Mouse (Mus musculus) embryonic facial prominence, embryonic 13.5 days (tissue): ENCODE measurements around the gene Fgfr2. TPM values are rescaled to one million over a fixed set of nuclear protein-coding genes. Genes with fewer than 3 reads are reported as not detected.

Source experiments
- ATAC-seq: fragments of 200-750 bp; cut with Nextera tagmentation; 2 replicates; pipeline ENCODE4 v1.8.0; 2017; ENCODE audit warnings: low read depth; ENCODE audit not compliant: insufficient number of reproducible peaks, insufficient read depth, low FRiP score, low TSS enrichment
- H3K27ac ChIP-seq: fragments of 300-500 bp; sonication (generic); 2 replicates; pipeline ENCODE4 v1.5.1; 2015; ENCODE audit warnings: moderate library complexity, mild to moderate bottlenecking, inconsistent platforms
- H3K27me3 ChIP-seq: fragments of 300-500 bp; sonication (generic); 2 replicates; pipeline ENCODE4 v1.6.1; 2015; ENCODE audit warnings: mild to moderate bottlenecking, inconsistent platforms
- H3K36me3 ChIP-seq: fragments of 300-500 bp; sonication (generic); 2 replicates; pipeline ENCODE4 v1.6.1; 2015; ENCODE audit warnings: mild to moderate bottlenecking, inconsistent platforms
- H3K4me1 ChIP-seq: fragments of 300-500 bp; sonication (generic); 2 replicates; pipeline ENCODE4 v1.6.1; 2015; ENCODE audit warnings: inconsistent platforms
- H3K4me2 ChIP-seq: fragments of 300-500 bp; sonication (generic); 2 replicates; pipeline ENCODE4 v1.6.1; 2015; ENCODE audit warnings: moderate library complexity, mild to moderate bottlenecking, inconsistent platforms
- H3K4me3 ChIP-seq: fragments of 300-500 bp; sonication (generic); 2 replicates; pipeline ENCODE4 v1.5.1; 2015; ENCODE audit warnings: mild to moderate bottlenecking, inconsistent platforms
- H3K9ac ChIP-seq: fragments of 300-500 bp; sonication (generic); 2 replicates; pipeline ENCODE4 v1.6.1; 2015; ENCODE audit warnings: mild to moderate bottlenecking, inconsistent platforms
- H3K9me3 ChIP-seq: fragments of 300-500 bp; sonication (generic); 2 replicates; pipeline ENCODE4 v1.6.1; 2016; ENCODE audit warnings: inconsistent platforms
- WGBS: fragments of 180-500 bp; shearing (Covaris S2); methylation state at CpG from one replicate; pipeline ENCODE4 v1.1.7; 2015; ENCODE audit warnings: mixed read lengths; 5-methylcytosine and 5-hydroxymethylcytosine counted together
- polyA plus RNA-seq: library from polyadenylated mRNA; unstranded; fragments of >200 nt; fragmentation: Nextera tagmentation; extraction: Ambion mirVana; gene quantifications from 2 replicates; pipeline ENCODE4 v1.2.1, GENCODE M21; 2015

Gene Fgfr2
- polyA plus RNA-seq, 1 experiment from 2014 or later: 174 TPM

DNA sequence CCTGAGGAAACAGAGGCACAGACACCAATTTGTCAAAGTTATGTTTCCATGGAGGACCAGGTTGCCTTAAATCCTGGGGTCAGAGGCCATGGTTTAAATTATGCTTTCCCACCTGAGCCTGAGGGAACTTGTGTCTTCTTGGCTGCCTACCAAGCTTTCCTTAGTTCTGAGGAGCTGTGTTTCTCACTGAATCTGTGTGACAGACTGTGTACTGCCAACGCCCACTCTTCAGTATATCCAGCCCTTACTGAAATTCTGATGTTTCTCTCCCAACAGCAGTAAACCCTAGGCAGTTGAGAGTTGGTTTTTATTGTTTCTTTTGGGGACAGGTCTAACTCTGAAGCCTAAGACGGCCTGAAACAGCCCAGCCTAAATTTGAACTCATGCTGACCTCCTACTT lies 529.4 kb downstream of the Fgfr2 start:
- 55% methylated on average over 2 of the region's 2 CpGs for whole genome bisulfite sequencing
- no peaks in the 10 kb centered on the region for H3K36me3 ChIP-seq
- no peak overlapping the region for H3K4me3 ChIP-seq
- H3K27me3 ChIP-seq: peaks cover 59% of the 10 kb centered on the region
- no peak for ATAC-seq
- no peaks in the 10 kb centered on the region for H3K9me3 ChIP-seq
- peaks cover 19% of the 10 kb centered on the region; the same call in 1 of the 2 replicates for H3K4me1 ChIP-seq
- H3K27ac ChIP-seq: no peak overlapping the region
- no peak overlapping the region for H3K4me2 ChIP-seq
- H3K9ac ChIP-seq: no peak overlapping the region

DNA sequence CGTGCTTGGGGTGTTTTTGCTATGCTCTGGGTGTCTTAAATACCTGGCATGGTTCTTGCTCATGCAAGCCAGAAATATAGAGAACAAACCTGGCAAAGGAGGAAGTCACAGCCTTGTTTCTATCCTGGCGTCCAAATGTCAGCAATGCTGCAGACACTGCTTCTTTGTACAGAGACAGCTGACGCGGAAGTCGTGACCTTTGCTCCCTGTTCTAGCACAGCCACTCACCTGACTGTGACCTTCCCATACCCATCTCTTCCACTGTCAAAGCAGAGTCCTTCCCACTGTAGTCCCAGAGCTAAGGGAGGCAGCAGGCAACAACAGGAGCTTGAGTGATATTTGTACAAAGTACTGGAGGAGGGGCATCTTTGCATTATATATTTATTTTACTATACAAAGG lies 533.5 kb downstream of the Fgfr2 start:
- no peak for ATAC-seq
- Histone ChIP-seq H3K9me3 (no peaks in the 10 kb centered on the region), H3K4me2 (no peak overlapping the region), H3K36me3 (no peaks in the 10 kb centered on the region), H3K27ac (no peak overlapping the region), H3K4me1 (no peaks in the 10 kb centered on the region), H3K9ac (no peak overlapping the region), H3K27me3 (peaks cover 18% of the 10 kb centered on the region; the same call in 1 of the 2 replicates), H3K4me3 (no peak overlapping the region)
- WGBS: 50% methylated on average over 5 of the region's 5 CpGs

DNA sequence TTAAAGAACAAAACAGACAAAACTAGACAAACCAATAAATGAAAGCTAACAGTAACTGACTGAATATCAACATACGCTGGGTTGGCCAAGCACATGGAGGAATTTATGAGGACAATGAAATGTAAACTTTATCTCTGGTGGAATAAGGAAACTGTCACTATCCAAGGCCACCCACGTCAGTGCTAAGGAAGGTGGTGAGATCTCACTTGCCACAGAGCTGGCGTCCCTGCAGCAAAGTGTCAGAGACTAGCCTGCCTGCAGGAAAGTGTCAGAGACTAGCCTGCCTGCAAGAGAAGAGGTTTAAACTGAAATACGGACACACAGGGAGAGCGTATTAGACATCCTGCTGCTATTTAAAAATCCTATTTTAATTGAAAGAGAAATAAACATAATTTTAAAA lies 536.0 kb downstream of the Fgfr2 start:
- ATAC-seq: no peak
- H3K4me2 ChIP-seq: no peak overlapping the region
- H3K27ac ChIP-seq: no peak overlapping the region
- no peaks in the 10 kb centered on the region for H3K36me3 ChIP-seq
- 75% methylated on average over 5 of the region's 5 CpGs for WGBS
- no peak overlapping the region for H3K4me3 ChIP-seq
- H3K27me3 ChIP-seq: 0 out of 2 replicates have a peak, but pooled peaks cover 6% of the 10 kb centered on the region
- no peak overlapping the region for H3K9ac ChIP-seq
- H3K4me1 ChIP-seq: no peaks in the 10 kb centered on the region
- H3K9me3 ChIP-seq: no peaks in the 10 kb centered on the region

DNA sequence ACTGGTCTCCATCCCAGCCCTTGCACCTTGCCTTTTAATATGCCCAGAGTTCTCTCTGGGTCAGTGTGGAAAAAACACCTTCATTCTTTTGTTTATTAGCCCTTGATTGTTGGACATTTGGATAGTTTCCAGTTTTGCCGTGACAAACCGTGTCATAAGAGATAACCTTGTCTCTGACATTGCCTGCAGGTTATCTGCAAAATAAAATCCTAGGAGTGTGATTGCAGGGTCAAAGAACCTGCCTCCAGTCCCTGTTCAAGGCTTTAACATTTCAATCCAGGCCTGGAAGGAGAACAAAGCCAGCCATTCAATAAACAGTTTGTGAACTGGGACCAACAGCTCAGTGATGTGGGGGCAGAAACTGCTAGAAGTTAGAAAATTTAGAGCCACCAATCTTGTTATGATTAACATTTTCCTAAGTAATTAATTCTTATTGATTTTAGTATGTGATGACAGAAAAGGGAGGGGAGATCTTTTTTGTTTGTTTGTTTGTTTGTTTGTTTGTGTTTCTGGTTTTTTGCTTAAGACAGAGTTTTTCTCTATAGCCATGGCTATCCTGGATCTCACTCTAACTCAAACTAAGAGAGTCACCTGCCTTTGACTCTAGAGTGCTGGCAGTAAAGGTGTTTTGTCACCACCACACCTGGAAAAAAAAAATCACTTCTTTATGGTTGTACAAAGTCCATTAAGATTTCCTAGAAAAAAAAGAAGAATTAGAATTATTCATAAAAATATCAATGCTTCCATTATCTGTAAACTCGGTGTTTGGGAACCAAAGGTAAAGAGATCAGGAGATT lies 537.3 kb downstream of the Fgfr2 start:
- WGBS: 62% methylated on average over 3 of the region's 3 CpGs
- H3K9me3 ChIP-seq: no peaks in the 10 kb centered on the region
- no peak for ATAC-seq

DNA sequence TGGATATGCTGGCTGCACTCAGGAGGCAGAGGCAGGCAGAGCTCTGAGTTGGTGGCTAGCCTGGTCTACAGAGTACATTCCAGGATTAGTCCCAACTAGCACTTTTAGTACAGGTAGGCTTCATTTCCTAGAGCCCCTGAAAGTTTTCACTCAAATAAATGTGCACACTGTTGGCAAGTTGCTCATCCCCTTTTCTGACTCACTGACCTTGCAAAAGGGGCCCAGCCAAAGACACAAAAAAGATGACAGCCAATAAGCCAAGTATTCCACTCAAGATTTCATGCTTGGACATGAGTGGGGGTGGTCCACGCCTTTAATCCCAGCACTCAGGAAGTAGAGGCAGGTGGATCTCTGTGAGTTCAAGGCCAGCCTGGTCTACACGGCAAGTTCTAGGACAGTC lies 541.7 kb downstream of the Fgfr2 start:
- H3K36me3 ChIP-seq: no peaks in the 10 kb centered on the region
- H3K4me1 ChIP-seq: no peaks in the 10 kb centered on the region
- H3K9ac ChIP-seq: no peak overlapping the region
- H3K4me2 ChIP-seq: no peak overlapping the region
- H3K9me3 ChIP-seq: no peaks in the 10 kb centered on the region
- 89% methylated on average over 2 of the region's 2 CpGs for WGBS
- no peak overlapping the region for H3K4me3 ChIP-seq
- peaks cover 8% of the 10 kb centered on the region for H3K27me3 ChIP-seq
- no peak for ATAC-seq
- H3K27ac ChIP-seq: no peak overlapping the region

More for the DNA sequence above, 537.3 kb downstream of the Fgfr2 start:
- Histone ChIP-seq H3K27me3 (no peaks in the 10 kb centered on the region), H3K4me2 (no peak overlapping the region), H3K4me1 (no peaks in the 10 kb centered on the region), H3K4me3 (no peak overlapping the region), H3K36me3 (no peaks in the 10 kb centered on the region), H3K9ac (no peak overlapping the region), H3K27ac (no peak overlapping the region)

DNA sequence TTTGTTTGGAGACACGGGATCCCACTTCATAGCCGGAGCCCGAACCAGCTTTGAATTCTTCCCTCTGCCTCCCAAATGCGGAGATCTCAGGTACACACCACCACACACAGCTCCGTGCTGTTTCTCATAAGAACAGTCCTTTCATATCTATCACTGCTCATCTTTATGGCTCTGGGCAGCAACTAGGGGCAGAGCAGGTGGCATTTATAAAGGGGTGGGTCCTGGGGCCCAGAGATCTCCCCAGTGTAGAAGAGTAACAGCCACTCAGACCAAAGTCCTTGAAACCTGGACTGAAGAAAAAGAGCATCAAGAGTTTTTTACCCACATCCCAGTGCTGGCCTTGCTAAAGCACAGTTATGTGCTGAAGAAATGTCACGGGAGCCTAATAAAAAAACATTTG lies 542.6 kb downstream of the Fgfr2 start:
- 72% methylated on average over 6 of the region's 6 CpGs for WGBS
- H3K9me3 ChIP-seq: no peaks in the 10 kb centered on the region

DNA sequence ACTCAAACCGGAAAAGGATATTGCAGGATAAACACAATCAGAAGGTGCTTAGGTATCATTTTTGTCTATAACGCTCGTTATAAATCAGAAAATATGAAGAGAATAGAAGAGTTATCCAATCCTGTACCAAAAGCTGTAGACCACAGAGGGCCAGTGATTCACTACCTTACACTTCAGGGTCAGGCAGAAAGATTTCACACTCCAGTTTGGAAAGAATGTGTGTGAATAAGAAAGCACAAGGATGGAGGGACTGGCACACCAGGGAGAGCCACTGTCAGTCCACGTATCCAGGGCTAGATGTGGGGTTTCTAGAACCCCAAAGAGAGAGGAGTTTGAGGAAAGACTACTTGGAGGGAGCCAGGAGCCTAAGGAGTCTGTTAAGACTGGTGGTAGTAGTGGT lies 546.3 kb downstream of the Fgfr2 start:
- ATAC-seq: no peak
- Histone ChIP-seq H3K27me3 (peaks cover 8% of the 10 kb centered on the region), H3K4me1 (peaks cover 22% of the 10 kb centered on the region), H3K36me3 (no peaks in the 10 kb centered on the region), H3K9me3 (no peaks in the 10 kb centered on the region), H3K4me2 (peak overlapping the region; percentile 61), H3K4me3 (peak overlapping the region; percentile 70; the same call in 1 of the 2 replicates), H3K27ac (no peak overlapping the region), H3K9ac (peak overlapping the region; percentile 81; the same call in 1 of the 2 replicates)
- WGBS: 57% methylated on average over 4 of the region's 4 CpGs

More for the DNA sequence above, 542.6 kb downstream of the Fgfr2 start:
- H3K36me3 ChIP-seq: no peaks in the 10 kb centered on the region
- H3K4me1 ChIP-seq: peaks cover 2% of the 10 kb centered on the region; the same call in 1 of the 2 replicates
- no peak overlapping the region for H3K9ac ChIP-seq
- no peak overlapping the region for H3K27ac ChIP-seq
- no peak overlapping the region for H3K4me2 ChIP-seq
- H3K4me3 ChIP-seq: no peak overlapping the region
- H3K27me3 ChIP-seq: peaks cover 8% of the 10 kb centered on the region
- ATAC-seq: no peak

DNA sequence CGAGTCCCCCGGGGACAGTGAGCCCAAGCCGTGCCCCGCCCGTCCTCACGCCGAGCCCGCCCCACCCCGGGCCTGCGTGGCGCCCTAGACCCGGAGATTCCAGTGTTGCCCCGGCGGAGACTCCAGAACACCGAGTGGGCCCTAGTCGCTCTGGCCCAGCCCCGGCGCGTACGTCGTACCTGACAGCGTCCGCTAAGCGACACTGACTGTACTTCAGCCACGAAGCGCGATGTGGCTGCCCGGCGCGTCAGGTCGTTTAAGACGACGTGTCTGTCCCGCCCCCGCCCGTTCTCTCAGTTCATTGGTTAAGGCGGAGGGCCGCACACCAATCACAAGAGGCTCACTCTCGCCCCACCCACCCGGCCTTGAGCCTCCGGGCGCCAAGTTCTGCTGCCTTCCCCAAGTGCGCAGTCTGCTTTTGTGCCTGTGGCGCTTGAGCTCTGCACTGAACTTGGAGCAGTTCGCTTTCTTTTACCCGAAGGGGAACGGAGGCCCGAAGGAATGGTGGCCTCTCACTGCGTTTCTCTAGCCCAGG lies 547.0 kb downstream of the Fgfr2 start, which contains the start of gene Oat:
Gene Oat (minus strand): TSS at position 283 of the 535 bp plus-strand sequence.
- WGBS: under 1% methylated on average over 49 of the region's 49 CpGs
- Histone ChIP-seq H3K4me3 (peak within 1 kb of the TSS; percentile 70), H3K9ac (peak within 1 kb of the TSS; percentile 81), H3K27ac (peak within 1 kb of the TSS; percentile 94), H3K9me3 (no peaks in the 10 kb centered on the region), H3K27me3 (peaks cover 8% of the 10 kb centered on the region), H3K4me1 (peaks cover 29% of the 10 kb centered on the region), H3K4me2 (peak within 1 kb of the TSS; percentile 61), H3K36me3 (no peaks in the 10 kb centered on the region)
- peak; percentile 94 for ATAC-seq

DNA sequence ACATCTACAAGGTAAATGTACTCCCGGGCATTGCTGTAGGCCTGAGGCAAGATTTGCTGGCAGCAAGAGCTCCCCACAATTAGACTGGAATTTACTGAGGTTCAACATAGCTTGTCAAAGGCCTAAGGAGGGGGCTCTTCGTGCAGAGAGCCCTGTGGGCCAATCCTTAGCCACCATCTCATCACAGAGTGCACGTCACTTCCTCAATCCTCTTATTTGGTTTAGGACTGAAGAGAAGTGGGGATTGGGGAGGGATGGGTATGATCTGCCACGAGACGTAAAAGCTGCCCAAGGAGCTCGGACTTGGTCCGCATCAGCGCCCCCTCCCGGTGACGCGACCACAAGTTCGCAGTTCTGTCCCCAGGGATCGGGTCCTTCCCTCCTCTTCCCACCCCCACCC lies 547.5 kb downstream of the Fgfr2 start:
- Histone ChIP-seq H3K27ac (peak overlapping the region; percentile 94), H3K4me1 (peaks cover 31% of the 10 kb centered on the region), H3K4me2 (peak overlapping the region; percentile 61), H3K9me3 (no peaks in the 10 kb centered on the region), H3K9ac (peak overlapping the region; percentile 81), H3K4me3 (peak overlapping the region; percentile 70), H3K36me3 (no peaks in the 10 kb centered on the region), H3K27me3 (peaks cover 8% of the 10 kb centered on the region)
- ATAC-seq: peak; percentile 82
- 0% methylated on average over 13 of the region's 13 CpGs for WGBS

DNA sequence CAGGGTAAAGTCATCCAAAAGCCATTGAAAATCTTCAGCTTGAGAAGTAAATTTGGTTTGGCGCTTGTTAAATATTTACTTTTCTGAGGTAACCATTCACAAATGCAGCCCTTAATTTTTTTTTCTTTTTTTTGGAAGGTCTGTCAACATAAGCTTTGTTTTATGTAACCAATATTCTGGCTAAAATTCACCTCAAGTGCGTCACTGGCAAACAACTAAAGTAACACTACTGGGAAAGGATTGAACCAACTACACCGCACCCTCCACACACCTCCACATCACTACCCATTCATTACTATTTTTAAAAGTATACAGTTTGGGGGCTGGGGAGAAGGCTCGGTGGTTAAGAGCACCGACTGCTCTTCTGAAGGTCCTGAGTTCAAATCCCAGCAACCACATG lies 548.5 kb downstream of the Fgfr2 start:
- Histone ChIP-seq H3K9me3 (no peaks in the 10 kb centered on the region), H3K27ac (no peak overlapping the region), H3K9ac (no peak overlapping the region), H3K4me1 (peaks cover 37% of the 10 kb centered on the region), H3K4me3 (no peak overlapping the region), H3K27me3 (peaks cover 8% of the 10 kb centered on the region), H3K36me3 (no peaks in the 10 kb centered on the region), H3K4me2 (peak overlapping the region; percentile 17; the same call in 1 of the 2 replicates)
- 83% methylated on average over 5 of the region's 5 CpGs for WGBS
- ATAC-seq: no peak

DNA sequence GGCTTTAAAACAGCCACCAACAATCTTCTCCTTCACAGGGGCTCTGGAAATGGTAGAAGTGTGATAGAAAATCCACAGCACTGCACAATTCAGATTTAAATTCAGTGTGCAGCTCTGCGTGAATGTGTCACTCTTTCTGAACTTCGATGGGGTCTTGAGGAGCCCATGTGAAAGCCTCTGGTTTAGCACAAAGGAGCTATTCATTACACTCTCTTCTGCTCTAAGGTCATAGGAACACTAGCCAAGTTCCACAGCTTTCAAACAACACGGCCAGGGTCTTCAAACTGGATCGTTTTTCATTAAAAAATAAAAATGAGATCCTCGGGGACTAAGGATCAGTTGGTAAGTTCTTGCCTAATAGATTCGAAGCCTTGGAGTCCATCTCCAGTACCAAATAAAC lies 549.9 kb downstream of the Fgfr2 start:
- Histone ChIP-seq H3K27me3 (peaks cover 8% of the 10 kb centered on the region), H3K27ac (no peak overlapping the region; the same call in 1 of the 2 replicates), H3K4me3 (no peak overlapping the region), H3K4me2 (peak overlapping the region; percentile 22), H3K9ac (no peak overlapping the region), H3K9me3 (no peaks in the 10 kb centered on the region), H3K36me3 (peaks cover 8% of the 10 kb centered on the region), H3K4me1 (peaks cover 37% of the 10 kb centered on the region)
- ATAC-seq: no peak
- 40% methylated on average over 6 of the region's 6 CpGs for WGBS

DNA sequence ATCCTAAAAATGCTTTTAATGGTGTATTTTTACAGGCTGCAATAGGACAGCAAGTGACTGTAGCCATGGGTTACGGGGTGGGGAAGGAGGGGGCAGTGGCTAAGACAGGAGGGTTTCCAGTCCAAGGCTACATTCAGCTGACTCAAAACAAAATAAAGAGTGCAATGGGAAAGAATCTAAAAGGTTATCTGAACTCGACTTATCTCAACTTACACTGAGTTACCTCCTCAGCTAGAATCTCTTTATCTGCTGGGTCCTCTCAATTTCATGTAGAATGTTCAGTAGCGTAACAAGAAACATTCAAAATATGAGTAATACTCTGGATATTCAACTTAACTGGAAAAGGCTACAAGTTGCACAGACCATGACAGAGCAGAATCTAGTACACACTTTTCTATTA lies 550.4 kb downstream of the Fgfr2 start:
- 72% methylated on average over 3 of the region's 3 CpGs for WGBS
- Histone ChIP-seq H3K9me3 (no peaks in the 10 kb centered on the region), H3K4me1 (peaks cover 37% of the 10 kb centered on the region), H3K27ac (peak overlapping the region; percentile 39; the same call in 1 of the 2 replicates), H3K4me3 (no peak overlapping the region), H3K9ac (no peak overlapping the region), H3K36me3 (peaks cover 12% of the 10 kb centered on the region), H3K4me2 (peak overlapping the region; percentile 22; the same call in 1 of the 2 replicates), H3K27me3 (peaks cover 6% of the 10 kb centered on the region)
- no peak for ATAC-seq
